Mouse (Mus musculus): ENCODE results near the gene Riox1. TPM values are rescaled to one million over a fixed set of nuclear protein-coding genes. Genes with fewer than 3 reads are reported as not detected.

Gene Riox1
- polyA plus RNA-seq, 1 experiment from 2014 or later = 18.0 TPM

DNA sequence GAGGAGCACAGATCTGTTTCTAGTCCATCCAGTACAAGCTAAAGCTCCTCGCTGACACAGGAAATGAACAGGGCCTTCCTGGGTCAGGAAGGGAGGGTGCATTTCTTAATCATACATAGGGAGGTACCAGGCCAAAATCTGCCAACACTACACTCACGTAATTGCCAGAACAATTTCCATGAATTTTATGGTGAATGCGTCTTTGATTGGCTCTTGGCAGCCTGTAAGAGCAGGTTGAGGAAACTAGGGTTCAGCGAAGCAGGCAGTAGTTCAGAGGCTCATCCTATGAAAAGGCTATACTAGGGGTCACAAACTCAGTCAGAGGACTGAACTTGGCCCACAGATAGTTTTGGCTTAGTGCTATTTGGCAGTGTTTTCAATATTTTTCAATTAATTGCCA, 10.4 kb upstream of the Riox1 start:
- H3K36me3 ChIP-seq (ENCODE audit: control insufficient read depth, insufficient read depth, low read length) = no peaks in the 10 kb centered on the region
- H3K4me3 ChIP-seq (ENCODE audit: low read depth, low read length) = no peak overlapping the region
- ATAC-seq (replicated peaks; ENCODE audit: low FRiP score) = no peak
- no peak for DNase-seq (ENCODE audit: low spot score)
- H3K4me1 ChIP-seq (replicated peaks; ENCODE audit: control insufficient read depth, insufficient read depth, low read length) = no peaks in the 10 kb centered on the region
- H3K27ac ChIP-seq (ENCODE audit: low read depth, low read length) = no peak overlapping the region
- H3K9me3 ChIP-seq (ENCODE audit: control insufficient read depth, low read length) = no peaks in the 10 kb centered on the region
- H3K9ac ChIP-seq (ENCODE audit: low read length) = no peak overlapping the region
- no peaks in the 10 kb centered on the region for H3K27me3 ChIP-seq (ENCODE audit: control insufficient read depth, insufficient read depth, low read length)
- H3K4me2 ChIP-seq (ENCODE audit: low read depth, low read length, severe bottlenecking) = no peak overlapping the region
- 60% methylated on average over 4 of the region's 4 CpGs for WGBS

- Histone ChIP-seq H3K4me1 (replicated peaks; ENCODE audit: control insufficient read depth, insufficient read depth, low read length) (no peaks in the 10 kb centered on the region), H3K4me3 (ENCODE audit: low read depth, low read length) (no peak overlapping the region), H3K36me3 (ENCODE audit: control insufficient read depth, insufficient read depth, low read length) (no peaks in the 10 kb centered on the region), H3K27ac (ENCODE audit: low read depth, low read length) (no peak overlapping the region), H3K4me2 (ENCODE audit: low read depth, low read length, severe bottlenecking) (no peak overlapping the region), H3K27me3 (ENCODE audit: control insufficient read depth, insufficient read depth, low read length) (no peaks in the 10 kb centered on the region), H3K9ac (ENCODE audit: low read length) (no peak overlapping the region), H3K9me3 (ENCODE audit: control insufficient read depth, low read length) (no peaks in the 10 kb centered on the region)
- DNase-seq (ENCODE audit: low spot score) (no peak), ATAC-seq (replicated peaks; ENCODE audit: low FRiP score) (no peak)
- 79% methylated on average over 3 of the region's 3 CpGs for WGBS
These were observed 8.5 kb upstream of the Riox1 start for GRCm38 (mm10) chr12:83941938-83942337.

- H3K9ac ChIP-seq (ENCODE audit: low read length) = no peak overlapping the region
- no peak overlapping the region for H3K4me2 ChIP-seq (ENCODE audit: low read depth, low read length, severe bottlenecking)
- DNase-seq (ENCODE audit: low spot score) (no peak), ATAC-seq (replicated peaks; ENCODE audit: low FRiP score) (no peak)
- H3K4me3 ChIP-seq (ENCODE audit: low read depth, low read length) = no peak overlapping the region
- no peaks in the 10 kb centered on the region for H3K27me3 ChIP-seq (ENCODE audit: control insufficient read depth, insufficient read depth, low read length)
- no peak overlapping the region for H3K27ac ChIP-seq (ENCODE audit: low read depth, low read length)
- no peaks in the 10 kb centered on the region for H3K9me3 ChIP-seq (ENCODE audit: control insufficient read depth, low read length)
- peaks cover 3% of the 10 kb centered on the region for H3K4me1 ChIP-seq (replicated peaks; ENCODE audit: control insufficient read depth, insufficient read depth, low read length)
- WGBS = 90% methylated on average over 8 of the region's 8 CpGs
- no peaks in the 10 kb centered on the region for H3K36me3 ChIP-seq (ENCODE audit: control insufficient read depth, insufficient read depth, low read length)
These were observed 3.1 kb upstream of the Riox1 start for GRCm38 (mm10) chr12:83947260-83947811.

DNA sequence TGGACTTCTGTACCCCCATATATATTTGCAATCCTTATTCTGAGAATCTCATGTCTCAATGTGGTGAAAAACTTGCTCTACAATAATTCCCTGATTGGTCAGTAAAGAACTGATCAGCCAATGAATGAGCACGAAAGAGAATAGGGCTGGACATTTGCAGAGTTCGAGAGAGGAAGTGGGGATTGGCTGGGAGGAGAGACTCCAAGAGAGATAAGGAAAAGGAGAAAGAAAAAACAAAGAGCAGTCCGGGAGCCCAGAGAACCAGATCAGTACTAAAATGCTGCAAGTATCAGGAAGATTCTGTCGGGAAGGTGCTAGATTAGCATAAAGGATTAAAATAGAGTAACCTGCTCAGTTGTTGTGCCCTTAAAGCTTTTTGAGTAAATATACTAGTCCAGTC, 1.4 kb upstream of the Riox1 start:
- Histone ChIP-seq H3K27ac (ENCODE audit: low read depth, low read length) (no peak overlapping the region), H3K27me3 (ENCODE audit: control insufficient read depth, insufficient read depth, low read length) (no peaks in the 10 kb centered on the region), H3K4me1 (replicated peaks; ENCODE audit: control insufficient read depth, insufficient read depth, low read length) (peaks cover 7% of the 10 kb centered on the region), H3K9ac (ENCODE audit: low read length) (no peak overlapping the region), H3K9me3 (ENCODE audit: control insufficient read depth, low read length) (no peaks in the 10 kb centered on the region), H3K36me3 (ENCODE audit: control insufficient read depth, insufficient read depth, low read length) (peaks cover 3% of the 10 kb centered on the region; the same call in 1 of the 2 replicates), H3K4me2 (ENCODE audit: low read depth, low read length, severe bottlenecking) (no peak overlapping the region), H3K4me3 (ENCODE audit: low read depth, low read length) (no peak overlapping the region)
- DNase-seq (ENCODE audit: low spot score) (no peak), ATAC-seq (replicated peaks; ENCODE audit: low FRiP score) (no peak)
- 83% methylated on average over 4 of the region's 4 CpGs for WGBS

GRCm38 (mm10) chr12:83949776-83950492, 474 bp upstream of the Riox1 start:
- DNase-seq (ENCODE audit: low spot score) = no peak
- H3K9me3 ChIP-seq (ENCODE audit: control insufficient read depth, low read length) = no peaks in the 10 kb centered on the region
- 31% methylated on average over 11 of the region's 11 CpGs for WGBS
- H3K4me2 ChIP-seq (ENCODE audit: low read depth, low read length, severe bottlenecking) = peak overlapping the region; percentile 87
- H3K36me3 ChIP-seq (ENCODE audit: control insufficient read depth, insufficient read depth, low read length) = peaks cover 3% of the 10 kb centered on the region; the same call in 1 of the 2 replicates
- H3K4me3 ChIP-seq (ENCODE audit: low read depth, low read length) = peak overlapping the region; percentile 82
- H3K4me1 ChIP-seq (replicated peaks; ENCODE audit: control insufficient read depth, insufficient read depth, low read length) = peaks cover 7% of the 10 kb centered on the region
- peak overlapping the region; percentile 86; the same call in 1 of the 2 replicates for H3K9ac ChIP-seq (ENCODE audit: low read length)
- 0 out of 2 replicates have a peak, but pooled peaks have one; percentile 7 for ATAC-seq (replicated peaks; ENCODE audit: low FRiP score)
- H3K27me3 ChIP-seq (ENCODE audit: control insufficient read depth, insufficient read depth, low read length) = no peaks in the 10 kb centered on the region
- H3K27ac ChIP-seq (ENCODE audit: low read depth, low read length) = no peak overlapping the region

DNA sequence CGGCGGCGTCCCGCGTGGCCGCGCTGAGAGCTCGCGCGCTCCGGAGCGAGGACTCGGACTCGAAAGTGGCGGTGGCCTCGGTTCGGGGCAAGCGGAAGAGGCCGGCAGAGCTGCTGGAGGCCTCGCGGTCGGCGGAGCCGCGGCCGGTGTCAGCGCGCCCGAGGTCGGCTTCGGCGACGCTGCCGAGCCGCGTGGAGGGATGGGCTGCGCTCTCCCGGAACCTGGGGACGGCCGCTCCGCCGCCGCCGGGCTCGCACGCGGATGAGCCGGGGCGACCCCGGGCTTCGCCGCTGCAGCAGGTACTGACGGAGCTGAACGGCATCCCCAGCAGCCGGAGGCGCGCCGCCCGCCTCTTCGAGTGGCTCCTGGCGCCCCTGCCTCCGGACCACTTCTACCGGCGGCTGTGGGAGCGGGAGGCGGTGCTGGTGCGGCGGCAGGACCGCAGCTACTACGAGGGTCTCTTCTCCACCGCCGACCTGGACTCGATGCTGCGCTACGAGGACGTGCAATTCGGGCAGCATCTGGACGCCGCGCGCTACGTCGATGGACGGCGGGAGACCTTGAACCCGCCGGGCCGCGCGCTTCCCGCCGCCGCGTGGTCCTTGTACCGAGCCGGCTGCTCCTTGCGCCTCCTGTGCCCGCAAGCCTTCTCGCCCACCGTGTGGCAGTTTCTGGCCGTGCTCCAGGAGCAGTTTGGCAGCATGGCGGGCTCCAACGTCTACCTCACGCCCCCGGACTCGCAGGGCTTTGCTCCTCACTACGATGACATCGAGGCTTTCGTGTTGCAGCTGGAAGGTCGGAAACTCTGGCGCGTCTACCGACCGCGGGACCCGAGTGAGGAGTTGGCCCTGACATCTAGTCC, 663 bp downstream of the Riox1 start:
- H3K27me3 ChIP-seq (ENCODE audit: control insufficient read depth, insufficient read depth, low read length) = no peaks in the 10 kb centered on the region
- WGBS = under 1% methylated on average over 107 of the region's 116 CpGs
- peak overlapping the region; percentile 82 for H3K4me3 ChIP-seq (ENCODE audit: low read depth, low read length)
- H3K4me2 ChIP-seq (ENCODE audit: low read depth, low read length, severe bottlenecking) = peak overlapping the region; percentile 87
- peak overlapping the region; percentile 86 for H3K9ac ChIP-seq (ENCODE audit: low read length)
- H3K36me3 ChIP-seq (ENCODE audit: control insufficient read depth, insufficient read depth, low read length) = peaks cover 3% of the 10 kb centered on the region; the same call in 1 of the 2 replicates
- DNase-seq (ENCODE audit: low spot score) = peak; percentile 79
- no peaks in the 10 kb centered on the region for H3K9me3 ChIP-seq (ENCODE audit: control insufficient read depth, low read length)
- peak overlapping the region; percentile 41; the same call in 1 of the 2 replicates for H3K27ac ChIP-seq (ENCODE audit: low read depth, low read length)
- peak; percentile 70 for ATAC-seq (replicated peaks; ENCODE audit: low FRiP score)
- H3K4me1 ChIP-seq (replicated peaks; ENCODE audit: control insufficient read depth, insufficient read depth, low read length) = peaks cover 7% of the 10 kb centered on the region

DNA sequence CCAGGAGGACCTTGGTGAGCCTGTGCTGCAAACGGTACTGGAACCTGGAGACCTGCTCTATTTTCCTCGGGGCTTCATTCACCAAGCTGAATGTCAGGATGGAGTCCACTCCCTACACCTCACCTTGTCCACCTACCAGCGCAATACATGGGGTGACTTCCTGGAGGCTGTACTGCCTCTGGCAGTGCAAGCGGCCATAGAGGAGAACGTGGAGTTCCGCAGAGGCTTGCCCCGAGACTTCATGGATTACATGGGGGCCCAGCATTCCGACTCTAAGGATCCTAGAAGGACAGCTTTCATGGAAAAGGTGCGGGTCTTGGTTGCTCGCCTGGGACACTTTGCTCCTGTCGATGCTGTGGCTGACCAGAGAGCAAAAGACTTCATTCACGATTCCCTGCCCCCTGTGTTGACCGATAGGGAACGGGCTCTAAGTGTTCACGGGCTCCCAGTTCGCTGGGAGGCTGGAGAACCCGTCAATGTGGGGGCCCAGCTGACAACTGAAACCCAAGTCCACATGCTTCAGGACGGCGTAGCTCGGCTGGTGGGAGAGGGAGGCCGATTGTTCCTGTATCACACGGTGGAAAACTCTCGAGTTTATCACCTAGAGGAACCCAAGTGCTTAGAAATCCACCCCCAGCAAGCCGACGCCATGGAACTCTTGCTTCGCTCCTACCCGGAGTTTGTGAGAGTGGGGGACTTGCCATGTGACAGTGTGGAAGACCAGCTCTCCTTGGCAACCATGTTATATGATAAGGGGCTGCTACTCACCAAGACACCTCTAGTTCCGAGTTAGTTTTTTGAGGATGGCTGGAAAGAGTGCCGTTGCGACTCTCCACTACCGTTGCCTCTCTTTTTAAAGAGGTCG, 1.5 kb downstream of the Riox1 start:
- peaks cover 3% of the 10 kb centered on the region; the same call in 1 of the 2 replicates for H3K36me3 ChIP-seq (ENCODE audit: control insufficient read depth, insufficient read depth, low read length)
- 70% methylated on average over 32 of the region's 32 CpGs for WGBS
- ATAC-seq (replicated peaks; ENCODE audit: low FRiP score) (no peak), DNase-seq (ENCODE audit: low spot score) (no peak)
- no peaks in the 10 kb centered on the region for H3K9me3 ChIP-seq (ENCODE audit: control insufficient read depth, low read length)
- H3K27ac ChIP-seq (ENCODE audit: low read depth, low read length) = no peak overlapping the region
- peak overlapping the region; percentile 86 for H3K9ac ChIP-seq (ENCODE audit: low read length)
- H3K4me3 ChIP-seq (ENCODE audit: low read depth, low read length) = peak overlapping the region; percentile 82
- peak overlapping the region; percentile 87 for H3K4me2 ChIP-seq (ENCODE audit: low read depth, low read length, severe bottlenecking)
- no peaks in the 10 kb centered on the region for H3K27me3 ChIP-seq (ENCODE audit: control insufficient read depth, insufficient read depth, low read length)
- peaks cover 7% of the 10 kb centered on the region for H3K4me1 ChIP-seq (replicated peaks; ENCODE audit: control insufficient read depth, insufficient read depth, low read length)

DNA sequence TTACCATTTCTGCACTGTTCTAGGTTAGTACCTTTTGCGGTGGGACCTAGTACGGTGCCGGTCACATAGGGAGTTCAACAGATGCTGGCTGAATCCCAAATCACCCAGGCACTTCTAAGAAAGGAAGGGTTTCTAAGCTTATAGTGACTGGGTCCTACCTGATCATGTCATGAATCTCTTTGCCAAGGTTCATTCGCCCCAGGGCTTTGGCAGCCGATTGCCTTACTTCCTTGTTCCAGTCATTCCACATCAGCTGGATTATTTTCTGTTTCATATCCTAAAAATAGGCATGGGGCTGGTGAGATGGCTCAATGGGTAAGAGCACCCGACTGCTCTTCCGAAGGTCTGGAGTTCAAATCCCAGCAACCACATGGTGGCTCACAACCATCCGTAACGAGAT, 7.9 kb downstream of the Riox1 start:
- Histone ChIP-seq H3K27ac (ENCODE audit: low read depth, low read length) (no peak overlapping the region), H3K4me1 (replicated peaks; ENCODE audit: control insufficient read depth, insufficient read depth, low read length) (peaks cover 2% of the 10 kb centered on the region; the same call in 1 of the 2 replicates), H3K9me3 (ENCODE audit: control insufficient read depth, low read length) (no peaks in the 10 kb centered on the region), H3K9ac (ENCODE audit: low read length) (no peak overlapping the region), H3K36me3 (ENCODE audit: control insufficient read depth, insufficient read depth, low read length) (peaks cover 3% of the 10 kb centered on the region; the same call in 1 of the 2 replicates), H3K4me3 (ENCODE audit: low read depth, low read length) (no peak overlapping the region), H3K27me3 (ENCODE audit: control insufficient read depth, insufficient read depth, low read length) (no peaks in the 10 kb centered on the region), H3K4me2 (ENCODE audit: low read depth, low read length, severe bottlenecking) (no peak overlapping the region)
- DNase-seq (ENCODE audit: low spot score) (no peak), ATAC-seq (replicated peaks; ENCODE audit: low FRiP score) (no peak)
- WGBS = 96% methylated on average over 9 of the region's 9 CpGs

All from forebrain, embryonic 11.5 days (tissue).